Mouse (Mus musculus): ENCODE results near the gene Ccdc34. TPM values are rescaled to one million over a fixed set of nuclear protein-coding genes. Genes with fewer than 3 reads are reported as not detected.

Ccdc34 gene
- polyA plus RNA-seq, 1 experiment from 2014 or later = 47.6 TPM

DNA sequence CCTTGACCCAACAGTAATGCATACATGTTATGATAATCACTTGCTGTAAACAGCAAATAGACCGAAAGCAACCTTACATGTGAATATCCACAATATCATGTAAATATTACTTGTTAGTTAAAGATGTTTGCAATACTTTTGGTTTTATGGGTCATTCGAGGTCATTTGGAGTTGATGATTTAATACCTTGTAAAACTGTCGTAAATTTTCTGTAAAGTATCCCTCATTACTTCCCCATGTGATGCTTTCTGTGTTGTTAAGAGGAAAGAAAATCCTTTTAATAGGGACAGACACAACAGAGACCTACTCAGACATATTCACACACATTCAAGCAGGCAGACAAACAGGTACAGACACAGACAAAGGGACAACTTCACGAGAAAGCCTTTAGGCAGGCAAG is 150.1 kb downstream of the Ccdc34 start:
- H3K9me3 ChIP-seq = no peaks in the 10 kb centered on the region
- no peak for ATAC-seq (ENCODE audit: insufficient read depth, low FRiP score, low read depth)
- H3K27me3 ChIP-seq (replicated peaks) = no peaks in the 10 kb centered on the region
- H3K9ac ChIP-seq = no peak overlapping the region
- no peaks in the 10 kb centered on the region for H3K4me1 ChIP-seq
- H3K27ac ChIP-seq = no peak overlapping the region
- H3K36me3 ChIP-seq = no peaks in the 10 kb centered on the region
- H3K4me3 ChIP-seq (replicated peaks) = no peak overlapping the region
- H3K4me2 ChIP-seq = no peak overlapping the region
- WGBS = 65% methylated on average over 4 of the region's 4 CpGs

DNA sequence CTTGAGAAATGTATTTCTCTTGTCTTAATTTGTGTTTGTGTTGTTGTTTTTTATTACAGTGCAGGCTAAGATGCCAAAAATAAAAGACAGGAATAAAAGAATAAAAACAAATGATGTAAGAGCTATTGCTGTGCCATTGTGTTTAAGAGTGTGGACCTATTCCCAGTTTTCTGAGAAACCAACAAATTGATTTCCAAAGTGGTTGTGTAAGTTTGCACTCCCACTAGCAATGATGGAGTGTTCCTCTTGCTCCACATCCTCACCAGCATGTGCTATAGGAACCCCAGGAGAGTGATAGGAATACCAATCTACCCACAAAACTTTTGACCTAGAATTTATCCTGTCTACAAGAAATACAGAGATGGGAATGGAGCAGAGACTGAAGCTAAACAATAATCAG is 150.7 kb downstream of the Ccdc34 start:
- H3K4me3 ChIP-seq (replicated peaks) = no peak overlapping the region
- no peaks in the 10 kb centered on the region for H3K27me3 ChIP-seq (replicated peaks)
- no peak overlapping the region for H3K4me2 ChIP-seq
- no peaks in the 10 kb centered on the region for H3K36me3 ChIP-seq
- ATAC-seq (ENCODE audit: insufficient read depth, low FRiP score, low read depth) = no peak
- H3K9me3 ChIP-seq = no peaks in the 10 kb centered on the region
- H3K27ac ChIP-seq = no peak overlapping the region
- H3K4me1 ChIP-seq = no peaks in the 10 kb centered on the region
- H3K9ac ChIP-seq = no peak overlapping the region

DNA sequence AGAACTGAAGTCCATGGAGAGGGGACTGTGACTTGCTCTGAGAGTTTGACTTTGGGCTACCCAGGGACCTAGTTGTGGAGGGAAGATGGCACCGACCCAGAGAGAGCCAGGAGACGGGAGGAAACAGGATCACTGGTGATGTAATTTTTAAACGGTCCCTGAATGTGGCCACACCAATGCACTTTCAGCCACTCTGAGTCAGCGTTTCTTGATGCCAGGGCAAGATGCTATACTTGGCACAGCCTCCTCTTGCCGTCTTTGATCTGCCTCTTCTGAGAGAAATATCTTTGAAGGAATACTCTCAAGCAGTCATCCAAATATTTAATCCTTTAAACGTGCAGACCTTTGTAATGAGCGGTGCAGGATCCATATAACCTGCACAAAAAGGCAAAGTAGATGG is 154.8 kb downstream of the Ccdc34 start:
- no peaks in the 10 kb centered on the region for H3K9me3 ChIP-seq
- WGBS = 68% methylated on average over 7 of the region's 7 CpGs
- H3K36me3 ChIP-seq = no peaks in the 10 kb centered on the region
- ATAC-seq (ENCODE audit: insufficient read depth, low FRiP score, low read depth) = no peak
- H3K27ac ChIP-seq = no peak overlapping the region
- no peaks in the 10 kb centered on the region for H3K27me3 ChIP-seq (replicated peaks)
- H3K4me1 ChIP-seq = peaks cover 6% of the 10 kb centered on the region; the same call in 1 of the 2 replicates
- no peak overlapping the region for H3K9ac ChIP-seq
- no peak overlapping the region for H3K4me2 ChIP-seq
- no peak overlapping the region for H3K4me3 ChIP-seq (replicated peaks)

DNA sequence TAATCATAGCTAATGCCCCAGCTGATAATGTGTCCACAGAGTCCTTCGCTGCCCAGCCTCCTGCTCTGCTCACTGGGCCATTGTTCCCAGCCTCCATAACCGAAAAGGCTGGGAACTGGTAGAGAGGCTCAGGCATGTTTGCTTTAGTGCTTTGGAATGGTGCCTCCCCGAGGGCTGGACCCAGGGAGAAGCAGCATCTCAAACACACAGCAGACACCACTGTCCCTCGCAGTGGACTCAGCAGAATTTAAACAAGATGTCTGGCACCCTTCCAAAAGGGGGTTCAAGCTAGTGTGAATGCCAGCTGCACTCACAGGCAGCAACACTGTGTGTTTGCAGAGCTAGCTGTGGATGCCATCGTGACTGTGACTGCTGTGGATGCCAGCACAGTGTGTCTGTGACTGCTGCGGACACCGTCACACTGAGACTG is 156.2 kb downstream of the Ccdc34 start:
- Histone ChIP-seq H3K4me3 (replicated peaks) (no peak overlapping the region), H3K9ac (no peak overlapping the region), H3K4me2 (peak overlapping the region; percentile 27; the same call in 1 of the 2 replicates), H3K27me3 (replicated peaks) (no peaks in the 10 kb centered on the region), H3K27ac (peak overlapping the region; percentile 59), H3K9me3 (no peaks in the 10 kb centered on the region), H3K4me1 (peaks cover 12% of the 10 kb centered on the region; the same call in 1 of the 2 replicates), H3K36me3 (no peaks in the 10 kb centered on the region)
- 30% methylated on average over 7 of the region's 7 CpGs for WGBS
- peak; percentile 85 for ATAC-seq (ENCODE audit: insufficient read depth, low FRiP score, low read depth)

DNA sequence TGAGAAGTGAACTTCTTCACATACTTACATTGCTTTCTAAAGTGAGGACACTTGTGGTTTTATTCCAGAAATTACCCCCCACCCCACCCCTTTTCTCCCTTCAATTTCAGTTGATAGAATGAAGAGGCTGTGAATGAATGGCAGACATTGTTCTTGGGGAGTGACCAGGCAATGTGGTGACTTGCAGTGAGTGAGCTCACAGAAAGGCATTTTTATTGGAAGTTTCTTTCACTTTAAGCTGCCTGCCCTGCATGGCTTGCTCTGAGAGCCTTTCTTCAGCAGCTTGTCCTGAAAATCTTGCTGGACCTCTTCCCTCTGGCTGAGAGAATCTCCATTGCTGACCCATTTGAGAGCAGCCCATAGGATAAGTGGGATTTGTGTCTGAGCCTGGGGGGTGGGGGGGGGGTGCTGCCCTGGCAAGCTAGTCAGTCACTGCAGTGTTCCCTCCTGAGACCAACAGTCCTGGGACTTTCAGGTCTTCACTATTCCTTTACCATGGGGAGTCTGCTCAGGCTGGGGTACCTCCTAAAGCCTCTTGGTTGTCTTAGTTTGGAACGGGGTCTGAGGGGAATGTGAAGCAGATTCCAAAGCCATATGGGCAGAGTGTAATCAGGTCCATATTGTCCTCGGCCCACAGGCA is 159.3 kb downstream of the Ccdc34 start:
- peaks cover 26% of the 10 kb centered on the region for H3K4me1 ChIP-seq
- no peak overlapping the region for H3K4me2 ChIP-seq
- H3K4me3 ChIP-seq (replicated peaks) = no peak overlapping the region
- H3K27ac ChIP-seq = peak overlapping the region; percentile 57; the same call in 1 of the 2 replicates
- H3K27me3 ChIP-seq (replicated peaks) = no peaks in the 10 kb centered on the region
- 55% methylated on average over 2 of the region's 2 CpGs for WGBS
- no peaks in the 10 kb centered on the region for H3K36me3 ChIP-seq
- no peaks in the 10 kb centered on the region for H3K9me3 ChIP-seq
- no peak overlapping the region for H3K9ac ChIP-seq
- ATAC-seq (ENCODE audit: insufficient read depth, low FRiP score, low read depth) = no peak

DNA sequence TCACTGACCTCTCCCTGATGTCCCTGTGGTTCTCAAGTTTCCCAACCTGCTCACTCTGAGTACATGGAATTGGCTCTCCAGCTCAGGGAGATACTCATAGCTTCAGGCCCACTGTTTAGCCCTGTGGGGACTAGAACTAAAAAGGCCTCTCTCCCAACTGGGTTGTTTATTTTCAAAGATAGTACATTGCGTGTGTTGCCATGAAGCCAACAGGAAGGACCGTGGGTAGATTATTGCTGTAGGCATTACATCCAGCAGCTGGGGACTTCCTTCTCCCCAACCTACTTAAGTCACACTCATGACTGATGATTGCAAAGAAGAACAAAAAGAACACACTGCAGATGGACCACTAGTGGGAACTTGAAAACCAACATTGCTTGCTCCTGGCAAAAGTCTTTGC is 159.8 kb downstream of the Ccdc34 start:
- ATAC-seq (ENCODE audit: insufficient read depth, low FRiP score, low read depth) = no peak
- H3K9ac ChIP-seq = no peak overlapping the region
- WGBS = 47% methylated on average over 2 of the region's 2 CpGs
- no peak overlapping the region for H3K4me3 ChIP-seq (replicated peaks)
- no peaks in the 10 kb centered on the region for H3K36me3 ChIP-seq
- no peaks in the 10 kb centered on the region for H3K27me3 ChIP-seq (replicated peaks)
- H3K27ac ChIP-seq = peak overlapping the region; percentile 57
- H3K4me1 ChIP-seq = peaks cover 30% of the 10 kb centered on the region
- no peaks in the 10 kb centered on the region for H3K9me3 ChIP-seq
- H3K4me2 ChIP-seq = no peak overlapping the region

DNA sequence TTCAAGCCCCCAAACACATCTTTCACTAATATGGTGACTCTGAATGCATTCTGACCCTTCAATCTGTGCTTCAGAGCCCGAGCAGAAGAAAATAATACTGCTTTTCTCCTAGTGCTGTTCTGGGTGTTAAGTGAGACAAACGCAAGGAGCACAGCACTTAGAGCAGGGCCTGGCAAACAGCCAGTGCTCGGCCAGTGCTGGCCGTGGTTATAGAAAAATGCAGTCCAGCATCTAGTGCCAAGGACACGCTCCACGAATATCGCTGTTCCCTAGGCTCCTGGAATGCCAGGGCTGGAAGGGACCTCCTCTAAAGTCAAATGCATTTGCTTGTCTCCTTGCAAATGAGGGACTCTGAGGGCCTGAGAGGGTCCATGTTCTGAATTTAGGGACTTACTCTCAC is 160.3 kb downstream of the Ccdc34 start:
- Histone ChIP-seq H3K9me3 (no peaks in the 10 kb centered on the region), H3K4me1 (peaks cover 32% of the 10 kb centered on the region), H3K27ac (peak overlapping the region; percentile 57), H3K9ac (no peak overlapping the region), H3K4me2 (no peak overlapping the region), H3K36me3 (no peaks in the 10 kb centered on the region), H3K27me3 (replicated peaks) (no peaks in the 10 kb centered on the region), H3K4me3 (replicated peaks) (no peak overlapping the region)
- ATAC-seq (ENCODE audit: insufficient read depth, low FRiP score, low read depth) = no peak
- 33% methylated on average over 7 of the region's 7 CpGs for WGBS

DNA sequence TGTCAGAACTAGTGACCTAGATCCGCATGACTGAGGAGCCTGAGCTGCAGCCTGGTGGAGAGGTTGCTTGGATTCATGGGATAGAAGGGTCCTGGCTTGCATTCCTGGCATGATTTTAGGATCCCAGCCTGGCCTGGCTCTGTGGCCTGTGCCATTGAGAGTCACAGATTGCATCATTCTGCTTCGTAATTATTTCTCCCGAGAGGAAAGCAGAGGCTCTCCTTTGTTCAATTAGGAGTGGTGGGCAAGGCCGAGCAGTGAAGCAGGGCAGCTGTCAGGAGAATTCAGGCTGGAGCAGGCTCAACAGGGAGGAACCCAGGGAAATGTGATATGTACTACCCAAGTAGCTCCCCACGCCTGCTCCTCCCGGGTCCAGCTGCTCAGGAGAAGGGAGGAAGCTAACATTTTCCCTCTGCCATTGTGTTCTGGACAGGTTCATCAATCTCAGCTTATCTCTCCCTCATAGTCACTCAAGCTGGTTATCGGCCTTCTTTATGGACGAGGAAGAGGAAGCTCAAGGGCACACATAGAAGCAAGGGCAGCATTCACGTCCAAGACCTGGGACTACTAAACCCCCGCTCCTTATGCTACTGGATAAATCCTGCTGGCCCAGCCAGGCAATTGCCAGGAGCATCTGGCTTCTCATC is 162.2 kb downstream of the Ccdc34 start:
- 16% methylated on average over 10 of the region's 10 CpGs for WGBS
- Histone ChIP-seq H3K36me3 (no peaks in the 10 kb centered on the region), H3K9me3 (no peaks in the 10 kb centered on the region), H3K4me3 (replicated peaks) (no peak overlapping the region), H3K4me1 (peaks cover 26% of the 10 kb centered on the region), H3K27ac (peak overlapping the region; percentile 77), H3K27me3 (replicated peaks) (no peaks in the 10 kb centered on the region), H3K9ac (no peak overlapping the region), H3K4me2 (no peak overlapping the region)
- ATAC-seq (ENCODE audit: insufficient read depth, low FRiP score, low read depth) = peak; percentile 65; the same call in 1 of the 2 replicates

DNA sequence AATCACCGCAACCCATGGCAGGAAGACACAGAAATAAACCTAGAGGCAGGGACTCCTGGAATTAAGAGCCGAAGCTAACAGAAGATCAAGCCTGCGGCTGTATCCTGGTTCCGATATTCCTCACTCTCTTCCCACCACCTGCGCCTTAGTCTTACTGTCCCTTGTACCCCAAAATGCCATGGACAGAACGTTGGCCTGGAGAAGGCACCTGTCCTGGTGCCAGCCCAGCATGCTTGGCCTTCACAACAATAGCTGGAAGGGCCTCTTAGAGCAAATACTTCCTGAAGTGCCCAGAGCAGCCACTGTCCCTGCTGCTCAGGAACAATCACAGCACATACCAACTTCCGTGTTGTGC is 162.7 kb downstream of the Ccdc34 start:
- no peak for ATAC-seq (ENCODE audit: insufficient read depth, low FRiP score, low read depth)
- Histone ChIP-seq H3K4me2 (no peak overlapping the region), H3K36me3 (no peaks in the 10 kb centered on the region), H3K4me3 (replicated peaks) (no peak overlapping the region), H3K9me3 (no peaks in the 10 kb centered on the region), H3K9ac (no peak overlapping the region), H3K4me1 (peaks cover 26% of the 10 kb centered on the region), H3K27me3 (replicated peaks) (no peaks in the 10 kb centered on the region), H3K27ac (peak overlapping the region; percentile 77)
- WGBS = 47% methylated on average over 7 of the region's 7 CpGs

DNA sequence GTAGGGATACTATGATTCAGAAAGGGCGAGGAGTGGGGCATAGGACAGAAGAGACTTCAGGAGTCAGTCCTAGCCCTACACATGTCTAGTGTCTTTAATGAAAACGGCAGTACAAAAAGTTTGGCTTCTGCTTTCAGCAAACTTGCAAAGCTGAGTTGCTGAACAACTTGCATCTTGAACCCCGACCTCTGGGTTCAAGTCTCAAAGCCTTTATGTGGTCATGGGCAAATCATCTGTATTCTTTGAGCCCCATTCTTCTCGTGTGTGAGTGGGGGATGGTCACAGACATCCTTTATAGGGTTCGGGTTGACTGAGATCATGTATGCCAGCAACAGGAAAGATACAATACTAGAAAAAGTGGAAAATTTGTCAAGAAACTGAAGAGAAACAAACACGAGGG is 164.0 kb downstream of the Ccdc34 start:
- Histone ChIP-seq H3K9ac (no peak overlapping the region), H3K4me3 (replicated peaks) (no peak overlapping the region), H3K36me3 (no peaks in the 10 kb centered on the region), H3K9me3 (no peaks in the 10 kb centered on the region), H3K27ac (no peak overlapping the region), H3K4me1 (peaks cover 28% of the 10 kb centered on the region), H3K4me2 (no peak overlapping the region), H3K27me3 (replicated peaks) (no peaks in the 10 kb centered on the region)
- ATAC-seq (ENCODE audit: insufficient read depth, low FRiP score, low read depth) = no peak
- 69% methylated on average over 6 of the region's 6 CpGs for WGBS

DNA sequence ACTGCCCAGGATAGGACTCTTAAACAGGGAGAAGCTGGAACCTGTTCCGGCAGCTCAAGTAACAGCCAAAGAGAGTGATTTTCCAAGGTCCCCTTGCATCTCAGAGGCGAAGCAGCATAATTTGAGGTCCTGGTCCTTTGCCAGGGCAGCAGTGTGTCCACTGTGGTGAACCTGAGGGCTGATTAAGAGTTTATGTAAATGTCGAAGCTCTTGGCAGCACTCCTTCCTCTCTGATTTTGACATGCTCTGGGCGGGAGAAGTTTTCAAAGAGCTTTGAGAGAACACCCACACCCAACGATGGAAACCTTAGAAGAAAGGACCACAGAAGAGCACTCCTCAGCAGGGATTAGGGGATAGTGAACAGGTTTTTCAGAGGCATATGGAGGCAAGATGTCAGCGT is 164.6 kb downstream of the Ccdc34 start:
- no peak for ATAC-seq (ENCODE audit: insufficient read depth, low FRiP score, low read depth)
- Histone ChIP-seq H3K4me2 (no peak overlapping the region), H3K9me3 (no peaks in the 10 kb centered on the region), H3K9ac (no peak overlapping the region), H3K4me3 (replicated peaks) (no peak overlapping the region), H3K27ac (0 out of 2 replicates have a peak overlapping the region, but pooled peaks have one; percentile 44), H3K36me3 (no peaks in the 10 kb centered on the region), H3K27me3 (replicated peaks) (no peaks in the 10 kb centered on the region), H3K4me1 (peaks cover 29% of the 10 kb centered on the region)
- 54% methylated on average over 6 of the region's 6 CpGs for WGBS

DNA sequence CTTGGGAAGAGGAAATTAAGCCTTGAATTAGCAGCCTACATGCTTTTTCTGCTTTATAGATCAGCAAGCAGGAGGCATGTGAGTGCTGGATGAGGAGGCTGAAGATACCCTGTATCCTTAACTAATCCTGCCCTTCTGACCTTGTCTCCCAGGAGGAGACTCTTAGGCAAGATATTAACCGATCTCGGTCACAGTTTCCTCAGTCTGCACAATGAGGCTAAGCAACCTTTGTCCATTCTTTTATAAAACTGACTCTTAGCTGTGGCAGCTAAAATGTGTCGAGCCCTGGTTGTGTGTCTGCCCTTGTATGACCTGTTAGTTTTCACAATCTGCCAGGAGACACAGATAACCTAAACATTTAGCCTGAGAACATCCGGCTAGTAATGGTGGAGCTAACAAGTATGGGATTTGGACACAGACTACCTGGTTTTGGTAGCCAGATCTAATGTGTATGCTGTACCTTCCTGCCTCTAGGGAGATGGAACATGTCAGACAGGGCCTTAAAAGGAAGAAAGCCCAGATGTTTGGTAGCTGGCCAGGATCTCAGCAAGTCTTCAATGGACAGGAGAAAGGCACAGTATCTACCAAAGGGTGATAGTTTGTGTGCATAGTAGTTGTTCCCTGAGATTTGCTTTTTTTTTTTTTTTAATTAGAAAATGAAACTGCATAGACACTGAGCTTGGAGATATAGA is 165.3 kb downstream of the Ccdc34 start:
- no peak overlapping the region for H3K4me2 ChIP-seq
- 56% methylated on average over 4 of the region's 4 CpGs for WGBS
- H3K27me3 ChIP-seq (replicated peaks) = no peaks in the 10 kb centered on the region
- H3K36me3 ChIP-seq = no peaks in the 10 kb centered on the region
- H3K4me1 ChIP-seq = peaks cover 25% of the 10 kb centered on the region
- no peak overlapping the region for H3K4me3 ChIP-seq (replicated peaks)
- H3K9me3 ChIP-seq = no peaks in the 10 kb centered on the region
- no peak overlapping the region for H3K9ac ChIP-seq
- H3K27ac ChIP-seq = no peak overlapping the region
- no peak for ATAC-seq (ENCODE audit: insufficient read depth, low FRiP score, low read depth)
